Mouse (Mus musculus): ENCODE measurements around the gene En1.

GRCm38 (mm10) chr1:120654950-120655396 lies 52.8 kb downstream of the En1 start:
- TF ChIP-seq CTCF (IDR thresholded peaks at IDR 0.05; ENCODE audit: low read depth) (no peak), EP300 (IDR thresholded peaks at IDR 0.05; ENCODE audit: low read depth) (no peak)

All from liver, embryonic 14.5 days (tissue).